Mouse (Mus musculus): ENCODE data around the gene Gm5767. TPM values are rescaled to one million over a fixed set of nuclear protein-coding genes. Genes with fewer than 3 reads are reported as not detected.

Gene Gm5767
- polyA plus RNA-seq, 1 experiment: not detected

- Histone ChIP-seq H3K4me3 (replicated peaks; ENCODE audit: insufficient read depth, low read depth, low read length) (no peak overlapping the region), H3K27ac (ENCODE audit: insufficient read depth, low read length) (no peak overlapping the region), H3K27me3 (ENCODE audit: control insufficient read depth, insufficient read depth, low read length) (no peaks in the 10 kb centered on the region), H3K4me1 (ENCODE audit: control insufficient read depth, insufficient read depth, low read length) (peaks cover 53% of the 10 kb centered on the region)
- DNase-seq: peak in 1 of 2 experiments; percentile 29
- TF ChIP-seq POLR2A (IDR thresholded peaks at IDR 0.05; ENCODE audit: borderline replicate concordance, insufficient read depth, low read length) (no peak), CTCF (IDR thresholded peaks at IDR 0.05; ENCODE audit: borderline replicate concordance, insufficient read depth, low read depth, low read length) (no peak)
- 46% methylated on average over 11 of the region's 11 CpGs for WGBS
Measured at GRCm38 (mm10) chr16:8686871-8687535, 6.4 kb downstream of the Gm5767 start.

- no peak overlapping the region for H3K27ac ChIP-seq (ENCODE audit: insufficient read depth, low read length)
- no peak for DNase-seq
- no peak overlapping the region for H3K4me3 ChIP-seq (replicated peaks; ENCODE audit: insufficient read depth, low read depth, low read length)
- H3K4me1 ChIP-seq (ENCODE audit: control insufficient read depth, insufficient read depth, low read length): peaks cover 58% of the 10 kb centered on the region
- no peak for TF ChIP-seq POLR2A (IDR thresholded peaks at IDR 0.05; ENCODE audit: borderline replicate concordance, insufficient read depth, low read length)
- no peak for TF ChIP-seq CTCF (IDR thresholded peaks at IDR 0.05; ENCODE audit: borderline replicate concordance, insufficient read depth, low read depth, low read length)
- H3K27me3 ChIP-seq (ENCODE audit: control insufficient read depth, insufficient read depth, low read length): no peaks in the 10 kb centered on the region
Measured at GRCm38 (mm10) chr16:8687559-8688112, 7.1 kb downstream of the Gm5767 start.

DNA sequence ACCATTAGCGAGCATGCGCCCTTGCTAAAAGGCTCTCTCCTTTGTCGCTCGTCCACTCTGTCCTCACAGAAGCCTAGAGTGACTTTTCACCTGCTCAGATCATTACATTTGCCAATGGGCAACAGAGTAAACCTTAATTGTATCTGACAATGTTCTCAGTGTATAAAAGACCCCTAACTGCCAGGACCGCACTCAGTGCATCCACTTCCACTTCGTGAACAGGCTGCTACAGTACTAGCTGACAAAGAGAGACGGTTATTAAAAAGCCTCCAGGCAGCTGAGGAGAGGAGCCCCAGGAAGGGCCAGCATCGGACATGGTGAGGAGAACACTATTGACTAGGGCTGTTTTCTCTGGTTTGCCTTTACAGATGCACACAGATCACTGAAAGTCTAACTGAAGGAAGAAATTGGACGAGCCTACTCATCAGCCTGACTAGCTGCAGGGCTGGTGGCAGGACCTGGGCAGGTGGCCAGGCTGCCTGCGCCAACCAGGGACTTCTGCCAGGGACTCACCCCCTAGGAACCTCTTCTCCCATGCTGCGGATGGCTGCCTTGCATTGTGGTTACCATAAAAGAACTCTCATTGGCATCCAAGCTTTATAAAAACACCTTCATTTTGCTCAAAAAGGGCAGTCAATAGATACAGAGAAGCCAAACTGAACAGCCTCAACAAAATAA lies 9.5 kb downstream of the Gm5767 start:
- no peak overlapping the region for H3K27ac ChIP-seq (ENCODE audit: insufficient read depth, low read length)

DNA sequence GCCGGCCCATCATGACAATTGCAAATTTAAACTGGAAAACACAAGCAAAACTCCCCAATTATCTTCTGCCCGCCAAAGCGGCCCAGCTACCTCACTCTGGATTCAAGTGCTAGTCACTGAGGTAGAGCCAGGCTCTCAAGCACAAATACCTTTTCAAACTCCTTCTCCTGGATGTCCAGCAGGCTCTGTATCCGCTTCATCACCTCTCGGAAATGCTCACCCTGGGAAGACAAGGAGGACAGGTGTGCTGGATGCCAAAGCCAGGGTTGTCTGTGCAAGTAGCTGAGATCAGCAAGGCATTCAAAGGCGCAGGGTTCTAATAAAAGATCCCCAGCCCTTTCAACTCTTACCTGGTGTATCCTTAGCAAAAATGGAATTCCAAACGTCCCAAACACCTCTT lies 10.6 kb downstream of the Gm5767 start:
- WGBS: 35% methylated on average over 7 of the region's 7 CpGs
- Histone ChIP-seq H3K27me3 (ENCODE audit: control insufficient read depth, insufficient read depth, low read length) (no peaks in the 10 kb centered on the region), H3K4me3 (replicated peaks; ENCODE audit: insufficient read depth, low read depth, low read length) (no peak overlapping the region), H3K27ac (ENCODE audit: insufficient read depth, low read length) (no peak overlapping the region; the same call in 1 of the 2 replicates), H3K4me1 (ENCODE audit: control insufficient read depth, insufficient read depth, low read length) (peaks cover 41% of the 10 kb centered on the region)
- peak; percentile 55 to 78 for DNase-seq
- TF ChIP-seq CTCF (IDR thresholded peaks at IDR 0.05; ENCODE audit: borderline replicate concordance, insufficient read depth, low read depth, low read length) (no peak), POLR2A (IDR thresholded peaks at IDR 0.05; ENCODE audit: borderline replicate concordance, insufficient read depth, low read length) (no peak)

More for the DNA sequence above, 9.5 kb downstream of the Gm5767 start:
- no peak overlapping the region for H3K4me3 ChIP-seq (replicated peaks; ENCODE audit: insufficient read depth, low read depth, low read length)
- TF ChIP-seq POLR2A (IDR thresholded peaks at IDR 0.05; ENCODE audit: borderline replicate concordance, insufficient read depth, low read length) (no peak), CTCF (IDR thresholded peaks at IDR 0.05; ENCODE audit: borderline replicate concordance, insufficient read depth, low read depth, low read length) (no peak)
- DNase-seq: peak; percentile 93 to 94
- WGBS: 47% methylated on average over 11 of the region's 11 CpGs
- H3K4me1 ChIP-seq (ENCODE audit: control insufficient read depth, insufficient read depth, low read length): peaks cover 41% of the 10 kb centered on the region
- H3K27me3 ChIP-seq (ENCODE audit: control insufficient read depth, insufficient read depth, low read length): no peaks in the 10 kb centered on the region

DNA sequence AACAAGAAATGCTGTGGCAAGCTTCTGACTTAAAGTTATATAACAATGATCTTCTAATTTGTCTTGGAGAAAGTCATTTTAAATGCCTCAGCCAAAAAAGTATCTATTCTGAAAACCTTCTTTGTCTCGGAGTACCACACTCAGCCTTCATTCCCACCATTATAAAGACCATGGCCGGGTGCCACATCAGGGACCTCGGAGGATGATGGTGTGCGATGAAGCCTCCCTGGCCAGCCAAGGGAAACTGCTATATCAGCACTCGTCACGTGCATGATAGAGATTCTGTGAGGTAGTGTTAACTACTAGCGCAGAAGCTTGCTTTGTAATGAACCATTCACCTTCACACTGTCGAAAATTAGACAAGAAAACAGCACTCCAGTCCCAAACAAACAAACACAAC lies 19.0 kb downstream of the Gm5767 start:
- Histone ChIP-seq H3K27me3 (ENCODE audit: control insufficient read depth, insufficient read depth, low read length) (no peaks in the 10 kb centered on the region), H3K27ac (ENCODE audit: insufficient read depth, low read length) (no peak overlapping the region), H3K4me3 (replicated peaks; ENCODE audit: insufficient read depth, low read depth, low read length) (no peak overlapping the region), H3K4me1 (ENCODE audit: control insufficient read depth, insufficient read depth, low read length) (no peaks in the 10 kb centered on the region)
- DNase-seq: no peak
- no peak for TF ChIP-seq POLR2A (IDR thresholded peaks at IDR 0.05; ENCODE audit: borderline replicate concordance, insufficient read depth, low read length)
- WGBS: 70% methylated on average over 8 of the region's 8 CpGs

GRCm38 (mm10) chr16:8700586-8700985 lies 20.0 kb downstream of the Gm5767 start:
- no peak overlapping the region for H3K27ac ChIP-seq (ENCODE audit: insufficient read depth, low read length)
- H3K4me3 ChIP-seq (replicated peaks; ENCODE audit: insufficient read depth, low read depth, low read length): no peak overlapping the region
- no peak for TF ChIP-seq CTCF (IDR thresholded peaks at IDR 0.05; ENCODE audit: borderline replicate concordance, insufficient read depth, low read depth, low read length)
- TF ChIP-seq POLR2A (IDR thresholded peaks at IDR 0.05; ENCODE audit: borderline replicate concordance, insufficient read depth, low read length): no peak
- H3K27me3 ChIP-seq (ENCODE audit: control insufficient read depth, insufficient read depth, low read length): no peaks in the 10 kb centered on the region
- H3K4me1 ChIP-seq (ENCODE audit: control insufficient read depth, insufficient read depth, low read length): no peaks in the 10 kb centered on the region
- peak; percentile 29 to 33 for DNase-seq
- WGBS: 42% methylated on average over 3 of the region's 3 CpGs

GRCm38 (mm10) chr16:8711998-8712397 lies 31.4 kb downstream of the Gm5767 start:
- no peak overlapping the region for H3K27ac ChIP-seq (ENCODE audit: insufficient read depth, low read length)
- 42% methylated on average over 9 of the region's 9 CpGs for WGBS
- no peaks in the 10 kb centered on the region for H3K27me3 ChIP-seq (ENCODE audit: control insufficient read depth, insufficient read depth, low read length)
- DNase-seq: peak; percentile 41 to 42
- H3K4me1 ChIP-seq (ENCODE audit: control insufficient read depth, insufficient read depth, low read length): peaks cover 3% of the 10 kb centered on the region
- no peak overlapping the region for H3K4me3 ChIP-seq (replicated peaks; ENCODE audit: insufficient read depth, low read depth, low read length)
- TF ChIP-seq POLR2A (IDR thresholded peaks at IDR 0.05; ENCODE audit: borderline replicate concordance, insufficient read depth, low read length) (no peak), CTCF (IDR thresholded peaks at IDR 0.05; ENCODE audit: borderline replicate concordance, insufficient read depth, low read depth, low read length) (peak; percentile 19; the same call in 1 of the 2 replicates)

DNA sequence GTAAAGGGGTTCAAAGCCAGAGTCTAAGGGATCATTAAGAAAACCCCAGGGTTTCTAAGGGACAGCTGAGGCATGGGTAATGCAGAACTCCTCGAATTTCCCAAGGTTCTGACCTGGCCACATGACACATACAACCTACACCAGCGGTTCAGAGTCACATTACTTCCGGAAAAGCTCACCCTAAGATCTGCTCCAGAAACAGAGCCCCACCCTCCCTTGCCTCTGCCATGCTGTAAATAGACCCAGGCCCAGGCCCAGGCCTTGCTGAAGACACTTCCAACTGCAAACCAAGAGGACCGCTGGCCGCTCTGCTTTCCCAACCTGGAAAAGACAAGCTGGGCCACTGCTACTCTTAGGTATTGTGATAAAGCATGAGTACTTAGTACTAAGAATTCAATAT lies 34.3 kb downstream of the Gm5767 start:
- Histone ChIP-seq H3K4me3 (replicated peaks; ENCODE audit: insufficient read depth, low read depth, low read length) (no peak overlapping the region), H3K4me1 (ENCODE audit: control insufficient read depth, insufficient read depth, low read length) (peaks cover 23% of the 10 kb centered on the region), H3K27me3 (ENCODE audit: control insufficient read depth, insufficient read depth, low read length) (no peaks in the 10 kb centered on the region), H3K27ac (ENCODE audit: insufficient read depth, low read length) (no peak overlapping the region)
- WGBS: 75% methylated on average over 5 of the region's 5 CpGs
- no peak for DNase-seq
- no peak for TF ChIP-seq CTCF (IDR thresholded peaks at IDR 0.05; ENCODE audit: borderline replicate concordance, insufficient read depth, low read depth, low read length)
- TF ChIP-seq POLR2A (IDR thresholded peaks at IDR 0.05; ENCODE audit: borderline replicate concordance, insufficient read depth, low read length): no peak

All from cerebellum, adult 2 months (tissue).